Mouse (Mus musculus): ENCODE data around the gene Adra2b.

GRCm38 (mm10) chr2:127341159-127341558, 21.8 kb upstream of the Adra2b start:
- TF ChIP-seq GATA1 (IDR thresholded peaks at IDR 0.05; ENCODE audit: low read length) (no peak), TAL1 (IDR thresholded peaks at IDR 0.05; ENCODE audit: low read length) (no peak)
